Mouse (Mus musculus): ENCODE data around the gene BC025446. TPM values are rescaled to one million over a fixed set of nuclear protein-coding genes. Genes with fewer than 3 reads are reported as not detected.

Gene BC025446
- total RNA-seq, 2 experiments from 2014 or later: not detected

Other genes starting within 250 kb of the BC025446 start
- under 1 TPM; 0.44 to 0.92 TPM for gene Ly6i, start 232.9 kb upstream of the BC025446 start, total RNA-seq (2021)
- gene Ly6a, start 218.3 kb upstream of the BC025446 start, total RNA-seq (2021): 100 to 1,000 TPM; 103 to 175 TPM
- 100 to 1,000 TPM; 213 to 370 TPM for gene Ly6c1, start 167.5 kb upstream of the BC025446 start, total RNA-seq (2021)
- gene Ly6c2, start 104.4 kb upstream of the BC025446 start, total RNA-seq (2021): 10 to 100 TPM in 1 of 2 experiments, 1 to 10 TPM in 1; 4.9 to 15.7 TPM
- gene Ly6g, start 61.1 kb upstream of the BC025446 start, total RNA-seq (2021): not detected
- gene Ly6f, start 52.0 kb downstream of the BC025446 start, total RNA-seq (2021): not detected

All from heart, postnatal 36 days (tissue).